Mouse (Mus musculus) liver, embryonic 15.5 days (tissue): ENCODE data around the gene Serpina11. TPM values are rescaled to one million over a fixed set of nuclear protein-coding genes. Genes with fewer than 3 reads are reported as not detected.

ENCODE experiments used
- ATAC-seq: fragments of 200-750 bp; cut with Nextera tagmentation; 2 replicates; pipeline ENCODE4 v1.8.0; 2017; ENCODE audit warnings: moderate number of reproducible peaks, mild to moderate bottlenecking, moderate library complexity; ENCODE audit not compliant: insufficient read depth
- H3K27ac ChIP-seq: fragments of 300-500 bp; sonication (generic); replicated peaks from 2 replicates; pipeline ENCODE4 v1.5.1; 2015; ENCODE audit warnings: mild to moderate bottlenecking, inconsistent platforms
- H3K27me3 ChIP-seq: fragments of 300-500 bp; sonication (generic); 2 replicates; pipeline ENCODE4 v1.6.1; 2015; ENCODE audit warnings: mild to moderate bottlenecking, inconsistent platforms
- H3K36me3 ChIP-seq: fragments of 300-500 bp; sonication (generic); replicated peaks from 2 replicates; pipeline ENCODE4 v1.6.1; 2015; ENCODE audit warnings: moderate library complexity, mild to moderate bottlenecking, inconsistent platforms
- H3K4me1 ChIP-seq: fragments of 300-500 bp; sonication (generic); replicated peaks from 2 replicates; pipeline ENCODE4 v1.6.1; 2015; ENCODE audit warnings: inconsistent platforms
- H3K4me2 ChIP-seq: fragments of 300-500 bp; sonication (generic); 2 replicates; pipeline ENCODE4 v1.6.1; 2015; ENCODE audit warnings: moderate library complexity, mild to moderate bottlenecking, inconsistent platforms
- H3K4me3 ChIP-seq: fragments of 300-500 bp; sonication (generic); replicated peaks from 2 replicates; pipeline ENCODE4 v1.5.1; 2015; ENCODE audit warnings: mild to moderate bottlenecking, inconsistent platforms
- H3K9ac ChIP-seq: fragments of 300-500 bp; sonication (generic); 2 replicates; pipeline ENCODE4 v1.6.1; 2015; ENCODE audit warnings: moderate library complexity, mild to moderate bottlenecking, inconsistent platforms
- H3K9me3 ChIP-seq: fragments of 300-500 bp; sonication (generic); replicated peaks from 2 replicates; pipeline ENCODE4 v1.6.1; 2016; ENCODE audit warnings: inconsistent platforms
- WGBS: fragments of 180-500 bp; shearing (Covaris S2); methylation state at CpG from one replicate; pipeline ENCODE4 v1.1.7; 2015; ENCODE audit warnings: mixed read lengths; ENCODE audit not compliant: insufficient replicate concordance; 5-methylcytosine and 5-hydroxymethylcytosine counted together
- polyA plus RNA-seq: library from polyadenylated mRNA; unstranded; fragments of >200 nt; fragmentation: Nextera tagmentation; extraction: Ambion mirVana; gene quantifications from 2 replicates; pipeline ENCODE4 v1.2.1, GENCODE M21; 2015

Gene Serpina11
- 17.1 and 23.8 TPM in 2 replicates for polyA plus RNA-seq

GRCm38 (mm10) chr12:103989857-103990256 lies at the start of gene Serpina11:
Gene Serpina11 (minus strand): TSS chr12:103989957.
- H3K4me1 ChIP-seq, result no peaks in the 10 kb centered on the region; the same call in 1 of the 2 replicates
- no peak within 1 kb of the TSS for H3K9ac ChIP-seq
- ATAC-seq, result no peak

GRCm38 (mm10) chr12:104038181-104038580 lies 48.4 kb upstream of the Serpina11 start:
- no peak overlapping the region for H3K27ac ChIP-seq
- WGBS, result 75% methylated on average over 7 of the region's 7 CpGs
- H3K4me1 ChIP-seq, result peaks cover 9% of the 10 kb centered on the region; the same call in 1 of the 2 replicates
- H3K9me3 ChIP-seq, result no peaks in the 10 kb centered on the region
- no peaks in the 10 kb centered on the region for H3K36me3 ChIP-seq
- H3K27me3 ChIP-seq, result no peaks in the 10 kb centered on the region
- H3K9ac ChIP-seq, result no peak overlapping the region
- H3K4me2 ChIP-seq, result no peak overlapping the region
- ATAC-seq, result no peak
- H3K4me3 ChIP-seq, result no peak overlapping the region

More at GRCm38 (mm10) chr12:103989857-103990256, at the start of gene Serpina11:
- Histone ChIP-seq H3K27me3 (no peaks in the 10 kb centered on the region), H3K9me3 (no peaks in the 10 kb centered on the region), H3K36me3 (no peaks in the 10 kb centered on the region), H3K4me2 (no peak within 1 kb of the TSS; the same call in 1 of the 2 replicates), H3K27ac (peak within 1 kb of the TSS; percentile 73), H3K4me3 (no peak within 1 kb of the TSS)
- 59% methylated on average over 6 of the region's 6 CpGs for WGBS

GRCm38 (mm10) chr12:104033752-104034151 lies 44.0 kb upstream of the Serpina11 start:
- Histone ChIP-seq H3K9ac (no peak overlapping the region), H3K4me1 (no peaks in the 10 kb centered on the region), H3K4me2 (no peak overlapping the region), H3K27me3 (no peaks in the 10 kb centered on the region), H3K27ac (no peak overlapping the region), H3K9me3 (no peaks in the 10 kb centered on the region), H3K4me3 (no peak overlapping the region), H3K36me3 (no peaks in the 10 kb centered on the region)
- peak; percentile 43; the same call in 1 of the 2 replicates for ATAC-seq
- 83% methylated on average over 1 of the region's 1 CpGs for WGBS

GRCm38 (mm10) chr12:104029986-104030385 lies 40.2 kb upstream of the Serpina11 start:
- ATAC-seq, result no peak
- H3K36me3 ChIP-seq, result no peaks in the 10 kb centered on the region
- 41% methylated on average over 8 of the region's 8 CpGs for WGBS

GRCm38 (mm10) chr12:104015280-104015679 lies 25.5 kb upstream of the Serpina11 start:
- no peak overlapping the region for H3K4me2 ChIP-seq
- H3K27ac ChIP-seq, result no peak overlapping the region
- ATAC-seq, result no peak
- H3K9me3 ChIP-seq, result no peaks in the 10 kb centered on the region
- no peaks in the 10 kb centered on the region for H3K27me3 ChIP-seq
- no peak overlapping the region for H3K9ac ChIP-seq
- H3K36me3 ChIP-seq, result no peaks in the 10 kb centered on the region
- H3K4me1 ChIP-seq, result no peaks in the 10 kb centered on the region
- 63% methylated on average over 3 of the region's 3 CpGs for whole genome bisulfite sequencing
- no peak overlapping the region for H3K4me3 ChIP-seq

More at GRCm38 (mm10) chr12:104029986-104030385, 40.2 kb upstream of the Serpina11 start:
- H3K9ac ChIP-seq, result no peak overlapping the region
- no peaks in the 10 kb centered on the region for H3K27me3 ChIP-seq
- H3K4me1 ChIP-seq, result no peaks in the 10 kb centered on the region
- H3K4me2 ChIP-seq, result no peak overlapping the region
- no peaks in the 10 kb centered on the region for H3K9me3 ChIP-seq
- H3K27ac ChIP-seq, result no peak overlapping the region
- no peak overlapping the region for H3K4me3 ChIP-seq

- Histone ChIP-seq H3K9ac (no peak within 1 kb of the TSS), H3K27me3 (no peaks in the 10 kb centered on the region), H3K9me3 (no peaks in the 10 kb centered on the region), H3K4me1 (no peaks in the 10 kb centered on the region), H3K4me2 (no peak within 1 kb of the TSS), H3K4me3 (no peak within 1 kb of the TSS), H3K36me3 (no peaks in the 10 kb centered on the region), H3K27ac (no peak within 1 kb of the TSS)
- ATAC-seq, result no peak
- WGBS, result 64% methylated on average over 6 of the region's 6 CpGs
Observed at GRCm38 (mm10) chr12:104013620-104014019, 23.9 kb upstream of the Serpina11 start, which contains the start of gene Serpina9. Gene Serpina9 (minus strand): TSS chr12:104013755.

- 55% methylated on average over 5 of the region's 5 CpGs for WGBS
- no peak overlapping the region for H3K4me2 ChIP-seq
- H3K27me3 ChIP-seq, result no peaks in the 10 kb centered on the region
- H3K4me1 ChIP-seq, result no peaks in the 10 kb centered on the region; the same call in 1 of the 2 replicates
- no peak overlapping the region for H3K4me3 ChIP-seq
- no peaks in the 10 kb centered on the region for H3K36me3 ChIP-seq
- ATAC-seq, result no peak
- H3K9ac ChIP-seq, result no peak overlapping the region
- H3K9me3 ChIP-seq, result no peaks in the 10 kb centered on the region
- no peak overlapping the region for H3K27ac ChIP-seq
Observed at GRCm38 (mm10) chr12:104004689-104005088, 14.9 kb upstream of the Serpina11 start.

- Histone ChIP-seq H3K4me3 (no peak overlapping the region), H3K4me2 (no peak overlapping the region), H3K36me3 (no peaks in the 10 kb centered on the region), H3K4me1 (no peaks in the 10 kb centered on the region; the same call in 1 of the 2 replicates), H3K9me3 (no peaks in the 10 kb centered on the region), H3K27ac (no peak overlapping the region), H3K27me3 (no peaks in the 10 kb centered on the region), H3K9ac (no peak overlapping the region)
- no peak for ATAC-seq
- 23% methylated on average over 4 of the region's 4 CpGs for WGBS
Observed at GRCm38 (mm10) chr12:104003238-104003612, 13.5 kb upstream of the Serpina11 start.

GRCm38 (mm10) chr12:104002569-104003237 lies 12.9 kb upstream of the Serpina11 start:
- ATAC-seq, result no peak
- no peak overlapping the region for H3K4me2 ChIP-seq

GRCm38 (mm10) chr12:104000594-104000993 lies 10.8 kb upstream of the Serpina11 start:
- no peak for ATAC-seq

More at GRCm38 (mm10) chr12:104002569-104003237, 12.9 kb upstream of the Serpina11 start:
- WGBS, result 52% methylated on average over 10 of the region's 10 CpGs
- H3K27me3 ChIP-seq, result no peaks in the 10 kb centered on the region
- no peaks in the 10 kb centered on the region for H3K36me3 ChIP-seq
- no peak overlapping the region for H3K4me3 ChIP-seq
- no peaks in the 10 kb centered on the region; the same call in 1 of the 2 replicates for H3K4me1 ChIP-seq
- no peaks in the 10 kb centered on the region for H3K9me3 ChIP-seq
- H3K27ac ChIP-seq, result no peak overlapping the region
- H3K9ac ChIP-seq, result no peak overlapping the region

GRCm38 (mm10) chr12:103999611-104000010 lies 9.9 kb upstream of the Serpina11 start:
- Histone ChIP-seq H3K4me1 (no peaks in the 10 kb centered on the region; the same call in 1 of the 2 replicates), H3K27ac (no peak overlapping the region), H3K9me3 (no peaks in the 10 kb centered on the region), H3K36me3 (no peaks in the 10 kb centered on the region), H3K4me2 (no peak overlapping the region), H3K4me3 (no peak overlapping the region), H3K27me3 (no peaks in the 10 kb centered on the region), H3K9ac (no peak overlapping the region)
- WGBS, result 71% methylated on average over 8 of the region's 8 CpGs
- ATAC-seq, result no peak

More at GRCm38 (mm10) chr12:104000594-104000993, 10.8 kb upstream of the Serpina11 start:
- H3K4me3 ChIP-seq, result no peak overlapping the region
- no peaks in the 10 kb centered on the region for H3K9me3 ChIP-seq
- H3K36me3 ChIP-seq, result no peaks in the 10 kb centered on the region
- no peaks in the 10 kb centered on the region for H3K27me3 ChIP-seq
- no peak overlapping the region for H3K9ac ChIP-seq
- no peak overlapping the region for H3K27ac ChIP-seq
- no peaks in the 10 kb centered on the region; the same call in 1 of the 2 replicates for H3K4me1 ChIP-seq
- H3K4me2 ChIP-seq, result no peak overlapping the region
- 63% methylated on average over 3 of the region's 3 CpGs for WGBS
